Mouse (Mus musculus): ENCODE measurements around the gene Gm14743. TPM values are rescaled to one million over a fixed set of nuclear protein-coding genes. Genes with fewer than 3 reads are reported as not detected.

Gene Gm14743
- not detected for total RNA-seq (2023)

DNA sequence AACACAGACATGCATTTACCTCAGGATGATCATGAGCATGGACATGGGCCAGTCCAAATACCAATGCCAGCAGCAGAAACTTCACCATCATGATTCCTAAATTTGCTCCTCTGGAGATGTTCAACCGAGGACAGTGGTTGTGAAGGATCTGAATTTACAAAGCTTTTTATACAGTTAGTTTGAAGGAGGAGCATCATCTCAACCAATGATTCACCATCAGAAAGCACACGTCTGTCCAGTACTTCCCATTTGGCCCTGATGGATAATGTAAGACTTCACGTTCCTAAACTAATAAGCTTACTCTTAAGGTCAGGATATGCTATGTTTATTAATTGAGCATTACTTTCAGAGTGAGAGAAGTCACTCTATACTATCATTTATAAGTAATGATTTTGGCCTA lies at the start of gene Gm14743:
Gm14743 (minus strand) TSS at position 101 of the 400 bp plus-strand sequence.

Other genes starting within 250 kb of the Gm14743 start
- not detected for gene Obp1a, start 154.5 kb downstream of the Gm14743 start, total RNA-seq (2023)
- not detected for gene Gm5938, start 120.5 kb downstream of the Gm14743 start, total RNA-seq (2023)
- not detected for gene Obp1b, start 59.1 kb downstream of the Gm14743 start, total RNA-seq (2023)
- not detected for gene 4930480E11Rik, start 123.7 kb upstream of the Gm14743 start, total RNA-seq (2023)